Mouse (Mus musculus): ENCODE measurements around the gene Fbxw5.

DNA sequence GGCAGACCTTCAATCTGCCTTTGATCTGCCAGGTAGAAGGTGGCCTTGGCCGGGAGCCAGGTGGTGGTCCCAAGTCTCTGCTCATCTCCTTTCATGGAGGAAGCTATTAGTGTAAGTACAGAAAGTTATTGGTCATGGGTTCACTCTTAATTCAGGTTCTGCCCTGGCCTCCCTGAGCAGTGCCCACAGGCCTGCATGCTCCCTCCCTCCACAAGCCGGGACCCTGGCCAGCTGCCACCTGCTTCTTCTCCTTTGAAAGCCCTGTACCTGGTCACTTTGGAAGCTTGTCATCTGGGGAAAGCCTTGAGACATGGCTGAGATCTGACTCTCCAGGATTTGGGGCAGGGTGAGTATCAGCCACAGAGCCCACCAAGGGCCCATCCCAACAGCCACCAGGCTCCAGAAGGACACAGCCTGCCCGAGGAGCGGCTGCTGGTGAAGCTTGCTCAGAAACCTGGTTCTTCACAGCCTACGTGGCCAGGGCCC, 7.0 kb upstream of the Fbxw5 start, which contains the start of gene Lcn12:
- TF ChIP-seq POLR2A (IDR thresholded peaks at IDR 0.05; ENCODE audit: low read depth, low read length) (no peak), NELFE (IDR thresholded peaks at IDR 0.05; ENCODE audit: low read depth, low read length) (no peak), CHD2 (IDR thresholded peaks at IDR 0.05; ENCODE audit: low read length) (no peak), CTCF (conservative IDR thresholded peaks at IDR 0.05 in 1 of 2, IDR thresholded peaks at IDR 0.05 in 1 of 2; ENCODE audit: low read depth in 2 of 2, low read length in 2 of 2) (no peak), UBTF (IDR thresholded peaks at IDR 0.05; ENCODE audit: low read depth, low read length) (no peak), KAT2A (IDR thresholded peaks at IDR 0.05; ENCODE audit: insufficient replicate concordance, low read length) (no peak), GABPA (IDR thresholded peaks at IDR 0.05; ENCODE audit: insufficient replicate concordance, low read depth, low read length) (no peak), MXI1 (IDR thresholded peaks at IDR 0.05; ENCODE audit: low read depth, low read length) (no peak)

Data from CH12.LX (cell line).